Mouse (Mus musculus) ES-E14 (cell line): ENCODE measurements around the gene Sbf2. TPM values are rescaled to one million over a fixed set of nuclear protein-coding genes. Genes with fewer than 3 reads are reported as not detected.
A peak's percentile ranks its signal among the peaks of the same experiment; 100 is the strongest.
"Not testable (repeated sequence)": the region's sequence is repeated elsewhere in the genome, so short reads cannot be mapped to it uniquely, and the experiment has no call there.

Experiments
- DNase-seq: peaks from one replicate; pipeline ENCODE4 v3.0.0-alpha.2; 2013; ENCODE audit warnings: low read depth, low spot score
- H3K27ac ChIP-seq: 2 replicates; pipeline ENCODE4 v1.5.1; 2012; ENCODE audit warnings: low read depth, mild to moderate bottlenecking, low read length, moderate library complexity, mixed read lengths; ENCODE audit not compliant: poor library complexity, insufficient read depth, severe bottlenecking
- H3K36me3 ChIP-seq: 2 replicates; pipeline ENCODE4 v1.6.1; 2012; ENCODE audit warnings: mild to moderate bottlenecking, low read length, moderate library complexity, mixed read lengths; ENCODE audit not compliant: control insufficient read depth, poor library complexity, insufficient read depth, severe bottlenecking
- H3K4me1 ChIP-seq, 2 experiments: fragments of 150-350 bp in 1 of 2; sonication (generic) in 1 of 2; 2 replicates each; pipeline ENCODE4 v1.6.1; 2012; ENCODE audit warnings: low read length in 2 of 2, mild to moderate bottlenecking in 1 of 2, mixed read lengths in 1 of 2; ENCODE audit not compliant: control insufficient read depth in 2 of 2, insufficient read depth in 2 of 2, poor library complexity in 1 of 2
- H3K4me3 ChIP-seq, 2 experiments: fragments of 150-350 bp in 1 of 2; sonication (generic) in 1 of 2; 2 replicates each; pipeline ENCODE4 v1.5.1; 2012; ENCODE audit warnings: low read length in 2 of 2, low read depth in 1 of 2, mild to moderate bottlenecking in 1 of 2, mixed read lengths in 1 of 2; ENCODE audit not compliant: insufficient read depth in 1 of 2, poor library complexity in 1 of 2, severe bottlenecking in 1 of 2
- H3K9ac ChIP-seq: 2 replicates; pipeline ENCODE4 v1.6.1; 2012; ENCODE audit warnings: low read depth, mild to moderate bottlenecking, low read length, mixed read lengths; ENCODE audit not compliant: poor library complexity, insufficient read depth, severe bottlenecking
- H3K9me3 ChIP-seq: fragments of 150-350 bp; sonication (generic); 2 replicates; pipeline ENCODE4 v1.6.1; 2012; ENCODE audit warnings: low read depth, mild to moderate bottlenecking, low read length; ENCODE audit not compliant: control insufficient read depth, insufficient read depth
- CHD2 ChIP-seq: IDR thresholded peaks from 2 replicates; pipeline ENCODE4 v1.6.1; 2014; ENCODE audit warnings: mild to moderate bottlenecking, low read depth, low read length, inconsistent platforms
- HCFC1 ChIP-seq: IDR thresholded peaks from 2 replicates; pipeline ENCODE4 v1.6.1; 2012; ENCODE audit warnings: low read length, inconsistent platforms, borderline replicate concordance; ENCODE audit not compliant: insufficient read depth
- MAFK ChIP-seq: IDR thresholded peaks from 2 replicates; pipeline ENCODE4 v1.6.1; 2014; ENCODE audit warnings: mild to moderate bottlenecking, low read depth, low read length, inconsistent platforms; ENCODE audit not compliant: insufficient read depth
- ZC3H11A ChIP-seq: IDR thresholded peaks from 2 replicates; pipeline ENCODE4 v1.6.1; 2012; ENCODE audit warnings: low read depth, mild to moderate bottlenecking, inconsistent platforms, low read length, borderline replicate concordance
- ZNF384 ChIP-seq: IDR thresholded peaks from 2 replicates; pipeline ENCODE4 v1.6.1; 2012; ENCODE audit warnings: low read depth, low read length, inconsistent platforms
- in situ Hi-C, 2 experiments: fragments of 600-800 bp; cut with MboI; formaldehyde crosslinking; loops; one replicate each; pipeline ENCODE4 v1.15.1; 2025; ENCODE audit warnings: low sequenced_read_pairs in 2 of 2, inconsistent platforms in 1 of 2; ENCODE audit not compliant: unreplicated experiment in 2 of 2
- total RNA-seq: library from RNA; depleted of rRNA; stranded (reverse); fragments of 300-350 nt; gene quantifications from 2 replicates; pipeline ENCODE4 v1.2.3, GENCODE M21; 2012

The Sbf2 gene
- total RNA-seq, 1 experiment: 17.4 TPM

DNA sequence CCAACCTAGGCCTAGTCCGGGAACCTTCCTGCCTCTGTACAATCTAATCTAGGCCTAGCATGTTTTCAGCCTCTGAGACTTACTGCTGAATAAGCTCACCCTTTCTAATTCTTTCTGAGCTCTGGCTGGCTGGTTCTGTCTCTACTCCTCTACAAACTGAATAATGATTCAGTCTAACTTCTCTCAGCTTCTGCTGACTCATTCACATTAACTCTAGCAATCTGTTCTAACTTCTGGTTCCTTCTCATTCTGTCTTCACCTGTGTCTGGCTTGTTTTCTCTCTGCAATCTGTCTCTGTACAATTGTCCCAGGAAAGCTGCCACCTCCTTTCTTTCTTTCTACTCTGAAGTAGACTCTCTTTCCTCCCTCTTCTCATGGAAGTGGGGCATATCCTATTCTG lies 59.5 kb downstream of the Sbf2 start:
- Histone ChIP-seq H3K27ac (no peak overlapping the region), H3K9me3 (no peaks in the 10 kb centered on the region), H3K4me3 (no peak overlapping the region), H3K9ac (no peak overlapping the region), H3K4me1 (no peaks in the 10 kb centered on the region), H3K36me3 (no peaks in the 10 kb centered on the region; the same call in 1 of the 2 replicates)
- DNase-seq: no peak
- TF ChIP-seq CHD2 (no peak), ZC3H11A (no peak), ZNF384 (no peak), HCFC1 (no peak), MAFK (no peak)
- in situ Hi-C loops: no loop called here

DNA sequence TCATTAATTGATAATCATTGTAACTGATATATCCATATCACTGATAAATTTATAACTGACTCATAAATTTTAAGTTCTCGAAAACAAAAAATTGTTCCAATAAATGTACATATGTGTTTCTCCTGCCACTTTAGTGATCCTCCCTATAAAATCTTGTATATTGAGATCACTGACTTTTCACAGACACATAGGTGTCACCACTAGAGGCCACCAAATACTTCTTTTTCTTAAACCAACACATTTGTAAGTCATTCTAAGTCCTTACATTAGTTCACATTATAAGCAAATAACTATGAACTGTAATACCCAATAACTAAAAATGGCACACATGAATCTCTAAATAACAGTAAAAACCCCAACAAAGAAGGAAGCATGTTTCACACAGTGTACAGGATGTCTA lies 66.5 kb downstream of the Sbf2 start:
- in situ Hi-C loops: no loop called here
- H3K36me3 ChIP-seq: no peaks in the 10 kb centered on the region
- DNase-seq: no peak
- no peak overlapping the region for H3K27ac ChIP-seq
- H3K9me3 ChIP-seq: no peaks in the 10 kb centered on the region
- H3K9ac ChIP-seq: no peak overlapping the region
- TF ChIP-seq ZC3H11A: no peak
- TF ChIP-seq MAFK: no peak
- TF ChIP-seq CHD2: no peak
- TF ChIP-seq ZNF384: no peak
- TF ChIP-seq HCFC1: no peak
- H3K4me3 ChIP-seq: no peak overlapping the region
- no peaks in the 10 kb centered on the region for H3K4me1 ChIP-seq

DNA sequence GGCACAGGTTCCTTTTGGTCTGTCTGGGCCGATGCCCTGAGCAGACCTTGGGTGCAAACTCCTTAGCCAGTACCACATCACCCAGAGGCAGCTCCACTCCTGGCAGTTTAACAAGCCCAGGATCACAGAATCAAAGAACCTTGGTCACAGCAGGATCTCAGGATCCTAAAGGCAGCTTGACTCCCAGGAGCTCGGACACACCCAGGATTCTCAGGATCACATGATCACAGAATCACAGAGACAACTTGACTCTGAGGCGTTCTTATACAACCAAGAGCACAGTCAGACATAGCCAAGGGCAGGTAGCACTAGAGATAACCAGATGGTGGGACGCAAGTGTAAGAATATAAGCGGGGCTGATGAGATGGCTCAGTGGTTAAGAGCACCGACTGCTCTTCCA lies 71.4 kb downstream of the Sbf2 start:
- Histone ChIP-seq H3K9me3 (no peaks in the 10 kb centered on the region), H3K36me3 (no peaks in the 10 kb centered on the region), H3K4me1 (peaks cover 0 to 2% of the 10 kb centered on the region in 2 experiments; a peak in 1 of 4 replicates), H3K4me3 (no peak overlapping the region), H3K9ac (no peak overlapping the region), H3K27ac (no peak overlapping the region)
- TF ChIP-seq MAFK: no peak
- TF ChIP-seq CHD2: no peak
- TF ChIP-seq HCFC1: no peak
- TF ChIP-seq ZC3H11A: no peak
- TF ChIP-seq ZNF384: no peak
- peak; percentile 50 for DNase-seq
- in situ Hi-C loops: no loop called here

DNA sequence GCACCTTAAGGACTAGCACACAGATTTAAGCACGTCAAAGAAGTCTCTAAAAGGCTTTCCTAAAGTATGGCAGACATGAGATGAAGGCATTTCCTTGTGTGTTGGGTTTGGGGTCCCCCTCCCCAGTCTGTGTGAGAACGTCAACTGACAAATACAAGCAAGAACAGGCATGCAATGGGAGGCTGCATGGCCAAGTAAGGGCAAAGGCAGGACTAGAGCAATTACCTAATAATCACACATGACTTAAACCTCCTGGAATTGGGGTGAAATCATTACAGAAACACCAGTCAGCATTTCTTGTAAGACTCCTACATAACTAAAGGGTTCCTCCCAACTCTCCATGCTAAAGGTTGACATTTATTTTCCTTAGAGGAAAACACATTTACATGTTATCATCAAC lies 75.5 kb downstream of the Sbf2 start:
- Histone ChIP-seq H3K9ac (no peak overlapping the region), H3K4me3 (no peak overlapping the region), H3K27ac (no peak overlapping the region), H3K9me3 (no peaks in the 10 kb centered on the region), H3K4me1 (peaks cover 0 to 2% of the 10 kb centered on the region in 2 experiments; a peak in 1 of 4 replicates), H3K36me3 (no peaks in the 10 kb centered on the region)
- TF ChIP-seq MAFK (0 out of 2 replicates have a peak, but pooled peaks have one; percentile 10), ZNF384 (no peak), HCFC1 (no peak), ZC3H11A (no peak), CHD2 (no peak)
- in situ Hi-C loops: no loop called here
- no peak for DNase-seq

DNA sequence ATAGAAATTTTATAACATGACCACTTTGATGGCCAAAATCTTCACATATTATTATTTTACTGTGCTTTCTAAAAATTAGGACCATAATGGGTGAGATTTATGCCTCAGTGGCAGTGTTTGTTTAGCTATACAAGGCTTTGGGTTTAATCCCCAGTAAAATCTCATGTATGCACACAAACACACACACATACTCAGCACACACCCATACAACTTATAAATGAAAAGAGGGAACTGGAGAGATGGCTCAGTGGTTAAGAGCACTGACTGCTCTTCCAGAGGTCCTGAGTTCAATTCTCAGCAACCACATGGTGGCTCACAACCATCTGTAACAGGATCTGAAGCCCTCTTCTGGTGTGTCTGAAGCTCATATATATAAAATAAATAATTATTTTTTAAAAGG lies 84.4 kb downstream of the Sbf2 start:
- H3K36me3 ChIP-seq, in situ Hi-C loops, DNase-seq, H3K4me1 ChIP-seq, H3K9ac ChIP-seq, H3K9me3 ChIP-seq, H3K27ac ChIP-seq, H3K4me3 ChIP-seq: not testable (repeated sequence)
